Mouse (Mus musculus) splenic B cell, adult 2 months (primary cell): ENCODE measurements around the gene Drg1.
A peak's percentile ranks its signal among the peaks of the same experiment; 100 is the strongest.

Experiments used
- DNase-seq: peaks from one replicate; pipeline ENCODE4 v3.0.0-alpha.2; 2011; ENCODE audit warnings: low read depth, low spot score
- H3K27me3 ChIP-seq: 2 replicates; pipeline ENCODE4 v1.6.1; 2012; ENCODE audit warnings: mild to moderate bottlenecking, low read length, moderate library complexity, mixed read lengths; ENCODE audit not compliant: control insufficient read depth, poor library complexity, insufficient read depth, severe bottlenecking
- H3K36me3 ChIP-seq: 2 replicates; pipeline ENCODE4 v1.6.1; 2012; ENCODE audit warnings: mild to moderate bottlenecking, low read length, moderate library complexity, mixed read lengths; ENCODE audit not compliant: control insufficient read depth, poor library complexity, insufficient read depth, severe bottlenecking

Gene Drg1

DNA sequence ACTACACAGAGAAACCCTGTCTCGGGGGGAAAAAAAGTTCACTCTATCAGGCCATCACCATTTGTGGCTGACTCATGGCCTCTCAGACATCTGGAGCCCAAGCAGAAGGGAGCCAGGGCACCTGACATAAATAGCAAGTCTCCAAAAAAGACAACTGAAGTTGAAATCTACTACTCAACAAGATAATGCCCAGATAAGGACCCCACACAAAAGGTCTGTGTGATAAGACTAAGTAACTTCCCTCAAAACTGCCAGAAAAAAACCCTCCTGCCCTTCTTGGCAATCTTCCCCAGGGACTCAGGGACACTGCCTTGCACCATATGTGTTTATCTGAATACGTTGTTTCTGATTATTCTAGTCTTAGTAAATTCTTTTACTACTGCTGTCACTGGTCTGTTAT is 13.5 kb upstream of the Drg1 start:
- Histone ChIP-seq H3K36me3 (no peaks in the 10 kb centered on the region), H3K27me3 (no peaks in the 10 kb centered on the region)
- no peak for DNase-seq

DNA sequence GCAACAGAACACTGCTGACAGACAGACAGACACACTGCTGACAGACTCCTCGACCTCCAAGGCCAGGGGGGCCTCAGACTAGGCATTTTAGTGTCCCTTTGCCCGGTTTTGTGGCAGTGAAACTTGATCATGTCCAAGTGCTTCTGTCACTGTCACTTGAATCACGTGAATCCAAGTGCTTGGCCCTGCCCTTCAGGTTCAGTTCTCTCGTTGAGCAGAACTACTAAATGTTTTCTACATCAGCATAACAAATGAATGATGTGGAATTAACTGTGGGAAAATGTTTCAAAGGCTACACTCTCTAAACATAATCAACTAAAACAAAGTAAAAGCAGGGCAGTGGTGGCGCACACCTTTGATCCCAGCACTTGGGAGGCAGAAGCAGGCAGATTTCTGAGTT is 12.1 kb upstream of the Drg1 start:
- DNase-seq: no peak
- no peaks in the 10 kb centered on the region for H3K36me3 ChIP-seq
- H3K27me3 ChIP-seq: no peaks in the 10 kb centered on the region

DNA sequence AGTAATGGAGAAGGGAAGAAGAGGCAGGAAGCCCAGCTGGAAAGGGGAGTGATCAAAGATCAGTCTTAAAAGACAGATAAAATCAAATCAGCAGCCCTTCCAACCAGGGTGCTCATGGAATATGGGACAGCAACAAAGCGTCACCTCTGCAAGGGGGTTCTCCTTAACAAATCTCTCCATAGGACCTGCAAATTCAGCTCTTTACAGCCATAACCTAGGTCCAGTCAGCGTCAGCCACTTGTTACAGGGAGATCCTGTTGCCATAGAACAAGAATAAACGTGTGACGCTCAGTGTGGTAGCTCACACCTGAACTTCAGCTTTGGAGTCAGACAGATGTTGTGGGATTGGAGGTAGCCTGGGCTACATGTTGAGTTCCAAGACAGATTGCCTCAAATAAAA is 3.0 kb upstream of the Drg1 start:
- Histone ChIP-seq H3K36me3 (no peaks in the 10 kb centered on the region), H3K27me3 (no peaks in the 10 kb centered on the region)
- DNase-seq: no peak

DNA sequence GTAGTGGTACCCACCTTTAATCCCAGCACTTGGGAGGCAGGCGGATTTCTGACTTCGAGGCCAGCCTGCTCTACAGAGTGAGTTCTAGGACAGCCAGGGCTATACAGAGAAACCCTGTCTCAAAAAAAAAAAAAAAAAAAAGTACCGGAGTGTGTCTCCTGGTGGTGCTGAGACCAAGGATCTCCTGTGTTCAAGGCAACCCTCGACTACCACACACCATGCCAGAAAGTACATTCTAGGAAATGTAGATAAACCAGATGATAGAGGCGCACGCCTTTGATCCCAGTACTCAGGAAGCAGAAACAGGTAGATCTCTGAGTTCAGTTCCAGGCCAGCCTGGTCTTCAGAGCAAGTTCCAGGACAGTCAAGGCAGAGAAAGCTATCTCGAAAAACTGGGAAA is 918 bp upstream of the Drg1 start:
- peak; percentile 17 for DNase-seq
- peaks cover 4% of the 10 kb centered on the region; the same call in 1 of the 2 replicates for H3K36me3 ChIP-seq
- no peaks in the 10 kb centered on the region; the same call in 1 of the 2 replicates for H3K27me3 ChIP-seq

DNA sequence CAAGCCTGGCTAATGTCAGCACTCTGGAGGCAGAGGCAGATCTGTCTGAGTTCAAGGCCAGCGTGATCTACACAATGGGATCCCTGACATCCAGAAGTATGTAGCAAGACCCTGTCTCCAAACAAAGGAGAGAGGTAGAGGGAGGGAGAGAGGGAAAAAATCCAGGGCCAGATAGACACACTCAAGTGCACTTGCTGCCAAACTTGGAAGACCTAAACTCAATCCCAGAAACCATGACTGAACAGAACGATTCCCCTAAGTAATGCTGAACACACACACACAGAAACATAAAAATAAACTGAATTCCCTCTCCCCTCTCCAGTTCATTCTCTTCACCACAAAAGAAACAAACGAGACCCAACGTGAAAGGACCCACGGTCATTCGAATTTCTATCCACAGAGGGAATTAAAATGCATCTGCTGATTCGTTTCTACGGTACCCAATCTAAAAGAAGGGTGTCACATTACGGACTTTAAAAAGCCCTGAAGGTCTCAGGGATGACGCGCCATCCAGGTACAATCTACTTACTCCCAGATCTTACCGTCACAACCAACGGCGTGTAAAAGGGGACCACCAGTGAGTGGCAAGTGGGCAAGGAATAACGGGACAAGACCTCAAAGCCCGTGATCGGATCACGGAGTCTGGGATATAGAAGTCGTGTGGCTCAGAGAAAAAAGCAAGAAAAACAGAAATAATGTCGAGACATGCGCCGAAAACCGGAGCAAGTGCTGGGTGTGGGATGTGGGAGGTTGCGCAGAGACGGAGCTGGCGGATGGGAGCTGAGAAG is 730 bp downstream of the Drg1 start:
- Histone ChIP-seq H3K27me3 (no peaks in the 10 kb centered on the region; the same call in 1 of the 2 replicates), H3K36me3 (peaks cover 7% of the 10 kb centered on the region)
- peak; percentile 12 for DNase-seq

DNA sequence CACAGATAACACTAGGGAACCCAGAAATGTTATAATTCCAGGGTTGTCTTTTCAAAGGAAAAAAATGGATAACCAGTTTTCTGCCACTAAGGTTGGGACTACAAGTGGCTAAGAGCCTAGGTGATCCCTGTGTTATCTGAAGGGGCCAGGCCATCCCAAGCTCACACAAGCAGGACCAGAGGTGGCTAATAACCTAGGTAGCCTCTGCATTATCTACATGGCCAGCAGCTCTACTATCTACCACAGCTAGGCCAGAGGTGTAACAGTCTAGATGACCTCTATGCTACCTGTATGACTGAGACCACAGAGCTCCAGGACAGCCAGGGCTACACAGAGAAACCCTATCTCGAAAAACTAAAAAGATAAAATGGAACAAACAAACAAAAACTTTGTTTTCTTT is 6.7 kb downstream of the Drg1 start:
- Histone ChIP-seq H3K27me3 (no peaks in the 10 kb centered on the region; the same call in 1 of the 2 replicates), H3K36me3 (peaks cover 14% of the 10 kb centered on the region)
- DNase-seq: no peak

DNA sequence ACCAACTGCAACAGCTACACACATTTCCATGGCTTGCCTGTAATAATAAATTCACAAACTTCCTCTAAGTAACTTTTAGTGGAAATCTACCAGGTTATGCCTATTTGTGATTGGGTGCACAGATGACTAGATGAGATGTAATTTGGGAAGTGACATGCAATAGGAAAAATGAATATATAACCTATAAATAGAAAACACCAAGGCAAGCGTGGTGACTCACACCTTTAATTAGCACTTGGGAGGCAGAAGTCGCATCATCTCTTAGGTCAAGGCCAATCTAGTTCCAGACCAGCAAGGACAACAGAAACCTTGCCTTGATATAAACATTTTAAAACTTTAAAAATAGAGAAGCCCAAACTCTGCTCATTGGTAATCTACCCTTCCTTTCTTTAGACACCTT is 18.8 kb downstream of the Drg1 start:
- no peaks in the 10 kb centered on the region for H3K27me3 ChIP-seq
- H3K36me3 ChIP-seq: peaks cover 21% of the 10 kb centered on the region
- DNase-seq: no peak

DNA sequence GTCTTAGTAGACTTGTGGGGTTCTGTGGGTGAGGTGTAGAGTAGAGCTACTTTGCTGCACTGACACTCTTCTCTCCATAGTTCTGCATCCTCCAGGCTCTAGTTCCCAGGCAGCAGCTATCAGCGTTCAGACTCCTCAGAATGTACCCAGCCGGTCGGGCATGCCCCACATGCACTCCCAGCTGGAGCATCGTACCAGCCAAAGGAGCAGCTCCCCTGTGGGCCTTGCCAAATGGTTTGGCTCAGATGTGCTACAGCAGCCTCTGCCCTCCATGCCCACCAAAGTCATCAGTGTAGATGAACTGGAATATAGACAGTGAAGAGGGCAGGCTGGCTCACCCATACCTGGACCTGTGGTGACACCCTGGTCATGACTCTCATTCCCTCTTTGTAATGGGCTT is 22.4 kb downstream of the Drg1 start:
- Histone ChIP-seq H3K36me3 (peaks cover 21% of the 10 kb centered on the region), H3K27me3 (no peaks in the 10 kb centered on the region)
- no peak for DNase-seq

DNA sequence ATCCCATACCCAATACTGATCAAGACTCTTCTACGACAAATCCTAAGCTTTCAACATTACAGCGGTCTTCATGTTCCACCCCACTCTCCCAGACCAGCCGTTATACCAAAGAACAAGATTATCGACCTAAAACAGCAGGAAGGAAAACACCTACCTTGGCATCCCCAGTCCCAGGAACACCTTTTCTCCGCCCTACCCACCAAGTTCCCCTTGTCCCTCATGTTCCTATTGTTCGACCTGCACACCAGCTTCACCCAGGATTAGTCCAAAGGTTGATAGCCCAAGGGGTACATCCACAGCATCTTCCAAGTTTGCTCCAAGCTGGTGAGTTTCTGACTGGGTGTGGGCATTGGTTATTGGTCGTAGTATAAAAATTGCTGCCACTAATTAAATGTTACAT is 23.8 kb downstream of the Drg1 start:
- Histone ChIP-seq H3K36me3 (peaks cover 21% of the 10 kb centered on the region), H3K27me3 (no peaks in the 10 kb centered on the region)
- DNase-seq: no peak

DNA sequence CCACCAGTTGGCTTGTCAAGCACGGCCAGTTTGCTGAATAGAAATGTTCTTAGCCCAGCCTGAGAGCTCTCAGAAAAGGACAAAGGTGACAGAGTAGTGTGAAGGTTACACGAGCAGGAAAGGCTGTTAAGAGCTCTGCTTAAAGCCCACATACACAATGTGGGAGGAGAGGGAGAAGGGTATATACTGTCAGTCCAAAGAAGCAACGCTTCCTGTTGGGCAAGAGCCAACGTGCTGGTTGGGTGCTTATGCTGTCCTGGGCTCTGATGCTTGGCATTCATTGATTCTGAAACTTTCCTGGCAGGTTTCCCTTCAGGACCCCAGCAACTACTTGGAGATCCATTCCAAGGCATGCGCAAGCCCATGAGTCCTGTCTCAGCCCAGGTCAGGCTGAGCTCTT is 30.9 kb downstream of the Drg1 start:
- H3K27me3 ChIP-seq: no peaks in the 10 kb centered on the region
- H3K36me3 ChIP-seq: peaks cover 12% of the 10 kb centered on the region
- no peak for DNase-seq

DNA sequence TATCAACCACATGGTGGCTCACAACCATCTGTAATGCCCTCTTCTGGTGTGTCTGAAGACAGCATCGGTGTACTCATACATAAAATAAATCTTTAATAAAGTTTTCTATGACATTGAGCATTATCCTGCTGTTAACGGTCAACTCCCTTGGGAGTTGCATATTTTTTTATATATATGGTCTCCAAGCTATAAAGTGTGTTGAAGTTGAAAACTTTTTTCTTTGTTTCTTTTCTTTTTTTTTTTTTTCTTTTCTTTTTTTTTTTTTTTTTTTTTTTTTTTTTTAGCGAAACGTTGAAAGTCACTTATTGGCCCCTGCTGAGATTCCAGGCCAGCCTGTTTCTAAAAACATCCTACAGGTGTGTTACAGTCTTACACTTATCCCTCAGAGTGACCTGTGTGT is 32.5 kb downstream of the Drg1 start:
- DNase-seq: no peak
- no peaks in the 10 kb centered on the region for H3K27me3 ChIP-seq
- H3K36me3 ChIP-seq: peaks cover 9% of the 10 kb centered on the region

DNA sequence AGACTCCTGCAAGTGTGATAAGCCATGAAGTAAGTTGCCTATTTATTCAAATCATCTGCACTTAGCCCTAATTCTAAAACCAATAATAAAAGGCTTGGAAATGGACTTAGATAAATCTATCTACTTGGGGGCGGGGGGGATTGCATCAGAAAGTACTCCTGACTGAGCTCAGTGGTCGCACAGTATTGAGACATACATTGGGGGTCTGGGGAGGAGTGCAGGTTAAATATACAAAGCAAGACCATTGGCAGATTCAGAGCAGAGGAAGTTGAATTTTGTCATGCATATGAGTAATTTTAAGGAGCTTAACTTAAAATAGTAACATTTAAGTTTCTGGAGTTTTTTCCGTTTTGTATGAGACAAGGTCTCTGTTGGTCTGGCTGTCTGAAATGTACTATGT is 34.0 kb downstream of the Drg1 start:
- H3K27me3 ChIP-seq: no peaks in the 10 kb centered on the region
- no peak for DNase-seq
- H3K36me3 ChIP-seq: peaks cover 13% of the 10 kb centered on the region

DNA sequence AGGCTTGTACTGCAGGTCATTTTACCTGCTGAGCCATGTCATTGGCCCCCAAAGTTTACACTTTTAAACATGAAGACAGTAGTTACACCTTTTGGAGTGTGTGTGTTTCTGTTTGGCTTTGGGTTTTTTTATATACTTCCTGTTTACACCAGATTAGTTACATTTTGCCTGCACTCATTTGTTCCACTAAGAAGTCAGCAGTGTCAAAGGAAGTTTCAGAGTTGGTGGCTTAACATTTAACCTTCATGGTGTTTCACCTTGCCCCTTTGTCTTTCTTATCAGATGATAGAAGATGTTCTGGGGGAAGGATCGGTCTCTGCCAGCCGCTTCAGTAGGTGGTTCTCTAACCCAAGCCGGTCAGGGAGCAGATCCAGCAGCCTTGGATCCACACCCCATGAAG is 39.1 kb downstream of the Drg1 start:
- H3K36me3 ChIP-seq: peaks cover 21% of the 10 kb centered on the region
- DNase-seq: no peak

DNA sequence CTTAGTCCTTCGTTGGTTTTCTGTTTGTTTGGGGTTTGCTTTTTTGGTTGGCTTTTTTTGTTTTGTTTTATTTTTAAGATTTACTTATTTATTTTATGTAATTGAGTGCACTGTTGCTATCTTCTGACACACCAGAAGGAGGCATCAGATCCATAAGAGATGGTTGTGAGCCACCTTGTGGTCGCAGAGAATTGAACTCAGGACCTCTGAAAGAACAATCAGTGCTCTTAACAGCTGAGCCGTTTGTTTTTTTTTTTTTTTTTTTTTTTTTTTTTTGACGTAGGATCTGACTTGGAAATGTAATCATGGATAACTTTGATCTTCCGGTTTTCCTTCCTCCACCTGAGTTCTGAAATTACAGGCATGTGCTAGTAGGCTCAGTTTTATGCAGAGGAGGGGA is 43.1 kb downstream of the Drg1 start:
- no peak for DNase-seq
- peaks cover 29% of the 10 kb centered on the region for H3K36me3 ChIP-seq
- H3K27me3 ChIP-seq: no peaks in the 10 kb centered on the region

More for the DNA sequence above, 39.1 kb downstream of the Drg1 start:
- H3K27me3 ChIP-seq: no peaks in the 10 kb centered on the region

DNA sequence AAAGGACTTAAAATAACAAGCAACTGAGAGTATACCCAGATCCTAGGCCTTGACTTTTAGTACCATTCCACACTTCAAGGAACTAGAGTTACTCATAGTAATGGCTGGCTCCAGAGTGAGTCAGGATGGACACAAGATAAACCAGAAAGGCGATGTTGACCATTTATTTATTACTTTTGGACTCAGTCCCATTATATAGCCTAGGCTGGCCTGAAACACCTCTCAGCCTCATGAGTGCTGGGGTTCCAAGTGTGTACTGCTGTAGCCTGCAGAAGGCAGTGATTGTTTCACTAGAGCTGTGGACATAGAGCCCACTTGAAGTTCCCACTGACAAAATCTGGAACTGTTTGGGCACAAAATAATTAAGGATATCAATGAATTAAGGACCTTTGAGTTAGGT is 53.7 kb downstream of the Drg1 start:
- no peaks in the 10 kb centered on the region for H3K27me3 ChIP-seq
- peaks cover 14% of the 10 kb centered on the region for H3K36me3 ChIP-seq
- no peak for DNase-seq

DNA sequence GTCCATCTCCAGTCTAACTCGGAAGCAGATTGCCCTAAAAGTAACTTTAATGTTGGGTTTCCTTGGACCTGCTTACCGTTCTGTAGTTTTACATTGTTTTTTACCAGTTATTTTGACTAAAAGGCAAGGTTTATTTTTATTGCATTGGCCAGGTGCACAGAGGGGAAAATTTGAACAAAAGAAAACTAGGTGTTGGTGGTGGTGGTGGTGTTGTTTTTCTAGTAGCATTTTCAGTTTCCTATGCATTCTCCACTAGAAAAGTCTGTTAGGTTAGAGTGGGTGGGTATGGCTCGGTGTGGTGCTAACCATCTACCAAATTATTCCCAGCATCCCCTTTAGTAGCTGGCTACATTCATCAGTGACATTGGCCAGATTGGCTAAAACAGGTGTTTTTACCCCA is 59.4 kb downstream of the Drg1 start:
- Histone ChIP-seq H3K36me3 (peaks cover 9% of the 10 kb centered on the region; the same call in 1 of the 2 replicates), H3K27me3 (no peaks in the 10 kb centered on the region)
- DNase-seq: no peak
